Mouse (Mus musculus) ovary, postnatal 14 days (tissue): ENCODE measurements at regions not wholly inside any gene's neighbourhood (a gene's known extent, or its start where the extent isn't known, plus 50 kb on each side); places are given as distances from the start of the nearest gene placed in this dataset.

Experiments
- DNase-seq: peaks from one replicate; pipeline ENCODE4 v3.0.0; 2022; ENCODE audit warnings: low spot score

DNA sequence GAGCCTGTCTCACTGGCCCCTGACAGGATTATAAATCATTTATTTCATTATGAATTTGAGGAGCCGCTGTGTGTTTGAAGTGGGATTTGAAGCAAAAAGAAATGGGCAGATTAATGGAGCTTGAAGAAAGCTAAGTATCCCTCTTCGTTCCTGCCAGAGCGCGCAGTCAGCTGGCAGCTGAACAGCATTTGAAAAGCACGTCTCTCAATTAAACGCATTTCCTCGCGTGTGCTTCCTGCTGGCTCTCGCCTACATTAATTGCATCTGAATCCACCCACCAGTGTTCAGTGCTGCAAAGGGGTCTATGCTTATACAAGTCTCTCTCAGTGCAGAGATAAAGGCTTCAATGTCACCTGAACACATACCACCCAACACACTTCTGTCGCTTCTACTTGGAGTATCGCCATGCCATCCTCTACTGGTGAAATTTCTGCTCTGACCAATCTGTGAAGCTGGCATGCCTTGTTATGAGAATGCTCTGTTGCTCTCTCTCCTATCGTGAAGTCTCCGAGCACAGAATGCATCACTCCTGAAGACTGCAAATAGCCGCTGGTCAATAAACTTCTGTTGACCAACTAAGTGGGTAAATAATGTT lies 235.3 kb downstream of the Mycn start:
- DNase-seq: no peak

GRCm38 (mm10) chr12:12701735-12702134 lies 240.0 kb downstream of the Mycn start:
- no peak for DNase-seq

GRCm38 (mm10) chr12:12701060-12701667 lies 240.6 kb downstream of the Mycn start:
- DNase-seq: no peak

DNA sequence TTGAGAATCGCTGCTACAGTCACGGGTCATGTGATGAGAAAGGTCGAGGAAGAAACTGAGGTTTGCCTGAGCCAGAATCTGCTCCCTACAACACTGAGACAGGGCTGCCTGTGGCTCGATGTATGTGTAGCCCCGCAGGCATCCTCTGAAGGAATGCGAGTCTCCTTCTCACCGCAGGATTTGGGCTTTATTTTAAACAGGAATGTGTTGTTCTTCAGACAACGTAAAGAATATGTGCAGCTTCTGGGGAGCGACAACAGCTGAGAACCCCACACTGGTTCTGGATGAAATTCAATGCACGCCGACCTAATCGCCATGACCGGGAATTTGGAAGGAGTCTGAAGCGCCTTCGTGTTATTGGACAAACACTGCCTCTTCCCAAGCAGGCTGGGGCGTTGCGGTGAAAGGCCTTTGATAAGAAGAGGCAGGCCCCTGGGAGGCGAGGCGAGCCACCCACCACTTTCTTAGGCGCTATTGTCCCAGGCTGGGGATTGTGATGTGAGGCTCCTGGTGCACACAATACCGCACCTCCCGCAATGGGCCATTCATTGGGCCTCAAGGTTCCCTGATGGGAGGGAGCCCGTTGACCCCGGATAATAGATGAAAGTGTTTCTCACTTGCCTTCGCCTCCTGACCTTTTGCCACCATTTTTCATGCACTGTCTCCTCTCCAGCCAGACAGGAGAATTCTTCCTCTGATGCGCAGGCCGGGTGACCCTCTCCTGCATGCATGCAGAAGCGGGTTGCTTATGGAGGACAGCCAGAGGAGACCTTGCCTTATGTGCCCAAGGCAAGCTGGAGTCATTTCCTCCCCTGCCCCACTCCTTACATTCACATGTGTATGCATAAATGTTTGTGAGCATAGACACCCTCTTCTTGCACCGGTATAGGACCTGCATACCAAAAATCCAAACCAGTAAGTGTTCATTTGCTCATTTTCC lies 247.6 kb downstream of the Mycn start:
- no peak for DNase-seq

GRCm38 (mm10) chr12:12687376-12687775 lies 254.3 kb downstream of the Mycn start:
- DNase-seq: no peak

DNA sequence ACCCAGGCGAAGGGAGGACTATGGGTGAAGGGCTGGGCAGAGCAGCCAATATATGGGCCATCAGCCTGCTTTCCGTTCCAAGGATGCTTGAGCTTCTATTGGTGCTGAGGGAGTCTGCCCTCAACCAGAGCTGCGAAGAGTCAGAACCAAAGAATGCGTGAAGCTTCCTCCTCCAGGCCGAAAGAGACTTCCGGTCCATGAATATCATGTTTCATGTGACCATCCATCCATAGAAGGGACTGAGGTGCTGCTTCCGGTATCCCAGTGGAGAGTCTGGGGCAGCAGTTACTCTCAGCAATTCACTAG lies 256.5 kb downstream of the Mycn start:
- no peak for DNase-seq

DNA sequence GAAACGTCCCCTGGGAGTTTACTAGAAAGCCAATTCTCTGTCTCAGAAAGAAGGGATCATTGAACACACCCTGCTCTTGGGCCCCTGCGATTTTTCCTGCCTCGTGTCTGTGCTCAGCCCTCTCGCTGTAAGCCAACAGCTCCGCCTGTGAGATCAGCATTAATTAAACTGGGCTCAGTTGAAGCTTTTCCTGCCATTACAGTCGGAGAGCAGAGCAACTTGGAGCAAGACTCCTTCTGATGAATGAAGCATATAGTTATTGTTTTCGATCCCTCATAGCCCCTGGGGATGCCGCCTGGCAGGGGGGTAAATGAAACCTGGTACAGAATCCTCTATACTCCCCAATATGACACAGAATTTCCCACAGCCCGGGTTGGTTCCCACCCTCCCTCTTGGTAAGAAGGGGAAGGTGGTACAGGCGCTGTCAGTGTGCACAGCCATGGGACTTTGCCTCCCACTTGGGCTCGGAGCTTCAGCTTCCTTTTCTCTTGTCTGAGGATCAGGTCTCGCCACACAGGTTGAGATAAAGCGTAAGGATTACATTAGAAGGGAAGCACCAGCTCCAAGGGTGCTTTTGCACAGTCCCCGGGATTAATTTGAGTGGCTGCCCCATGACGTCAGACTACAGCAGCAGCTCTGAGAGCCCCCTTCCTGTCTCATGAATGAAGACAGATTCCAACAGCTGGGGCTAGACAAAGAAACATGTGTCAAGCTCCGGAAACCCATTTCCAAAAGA lies 257.1 kb downstream of the Mycn start:
- no peak for DNase-seq

GRCm38 (mm10) chr12:12683733-12684470 lies 257.8 kb downstream of the Mycn start:
- DNase-seq: no peak

DNA sequence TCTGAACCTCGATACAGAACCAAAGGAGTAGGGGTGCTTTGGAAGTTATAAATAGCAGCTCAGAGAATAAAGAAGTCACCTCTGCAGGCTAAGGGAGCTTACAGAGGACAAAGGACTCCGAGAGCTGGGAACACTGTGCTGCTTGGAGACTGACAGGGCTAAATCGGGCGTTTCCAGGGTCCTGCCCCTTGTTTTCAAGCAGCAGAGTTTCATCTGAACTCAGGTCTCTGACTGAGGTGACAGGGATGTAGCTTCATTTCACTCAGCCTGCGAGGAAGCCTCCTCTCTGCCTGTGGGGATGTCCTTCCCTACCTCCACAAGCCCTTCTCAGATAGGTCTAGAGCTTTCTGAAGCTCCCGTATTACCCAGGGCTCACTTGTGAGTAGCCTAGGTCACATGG lies 260.6 kb downstream of the Mycn start:
- DNase-seq: no peak

GRCm38 (mm10) chr12:12680371-12680921 lies 261.3 kb downstream of the Mycn start:
- peak; percentile 20 for DNase-seq

DNA sequence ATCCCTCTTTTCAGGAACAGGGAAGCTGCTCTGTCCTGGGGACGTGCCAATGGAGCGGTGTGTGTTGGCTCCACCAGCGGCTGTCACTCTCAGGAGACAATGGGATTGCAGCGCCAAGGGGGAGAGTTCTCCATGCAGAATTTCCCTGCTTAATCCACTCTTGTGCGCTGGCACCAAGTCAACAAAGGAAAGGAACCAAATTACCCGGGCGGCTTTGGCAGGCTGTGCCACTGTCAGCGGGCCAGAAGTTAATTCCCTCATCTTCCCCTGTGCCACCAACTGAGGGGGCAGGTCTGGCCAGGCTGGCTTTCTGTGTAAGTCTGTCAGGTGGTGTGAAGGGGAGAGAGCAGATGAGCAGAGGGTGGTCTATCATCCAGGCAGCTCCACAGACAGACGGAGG lies 265.0 kb downstream of the Mycn start:
- DNase-seq: peak; percentile 38

GRCm38 (mm10) chr12:12669931-12670330 lies 271.8 kb downstream of the Mycn start:
- no peak for DNase-seq

DNA sequence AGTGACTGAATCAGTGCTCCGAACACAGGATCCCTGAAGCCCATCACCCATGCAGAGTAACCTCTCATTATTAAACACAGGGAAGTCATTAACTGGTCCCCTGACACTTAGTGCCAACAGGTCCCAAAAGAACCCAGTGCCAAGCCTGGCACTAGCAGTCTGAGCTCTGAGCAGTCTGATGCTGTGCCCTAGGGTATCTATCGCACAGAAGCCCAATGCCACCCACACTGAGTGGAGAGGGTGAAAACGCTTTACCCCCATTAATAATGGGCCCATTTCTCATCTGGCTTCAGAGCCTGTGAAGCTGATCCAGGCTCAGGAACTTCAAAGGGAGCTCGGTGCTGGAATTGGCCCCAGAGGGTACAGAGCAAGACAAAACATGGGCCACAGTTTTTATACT lies 272.8 kb downstream of the Mycn start:
- DNase-seq: no peak

- DNase-seq: no peak
These were observed 286.1 kb downstream of the Mycn start for GRCm38 (mm10) chr12:12655611-12656010.

- no peak for DNase-seq
These were observed 286.5 kb downstream of the Mycn start for GRCm38 (mm10) chr12:12655184-12655583.

DNA sequence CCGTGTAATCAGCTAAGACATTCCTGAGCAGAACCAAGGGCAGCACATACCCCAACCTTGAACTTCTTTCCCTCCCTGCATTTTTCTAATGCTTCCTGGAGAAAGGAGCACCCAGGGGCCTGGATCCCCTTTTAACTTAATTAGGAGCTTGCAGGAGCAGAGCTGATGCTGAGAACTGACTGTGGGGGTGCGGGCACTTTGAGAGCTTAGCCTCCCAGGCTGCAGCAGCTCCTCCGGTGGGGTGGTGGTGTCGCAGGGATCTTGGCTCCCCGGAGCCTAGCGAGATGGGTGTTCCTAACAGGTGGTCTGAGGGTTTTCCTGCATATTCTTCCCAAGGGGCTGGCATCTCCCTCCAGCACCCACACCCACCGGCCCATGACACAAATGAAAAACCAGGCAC lies 289.4 kb downstream of the Mycn start:
- DNase-seq: no peak

DNA sequence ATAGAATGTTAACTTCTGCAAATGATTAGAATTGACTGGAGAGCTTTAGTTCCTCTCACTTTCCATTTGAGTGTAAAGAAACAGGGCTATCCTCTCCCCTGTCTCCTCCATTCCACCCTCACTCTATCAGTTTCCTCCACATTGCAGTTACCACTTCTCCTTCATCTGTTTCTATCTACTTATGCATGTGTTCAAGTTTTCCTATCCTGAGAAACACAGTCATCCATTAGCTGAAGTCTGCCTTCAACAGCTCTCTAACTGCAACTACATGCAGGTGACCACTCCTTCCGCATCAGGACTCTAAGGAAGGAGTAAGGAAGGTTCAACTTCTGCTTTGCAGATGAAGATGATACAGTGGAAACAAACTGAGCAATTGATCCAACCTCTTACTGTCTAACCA lies 291.4 kb downstream of the Mycn start:
- DNase-seq: no peak

GRCm38 (mm10) chr12:12647467-12647866 lies 294.2 kb downstream of the Mycn start:
- DNase-seq: no peak

DNA sequence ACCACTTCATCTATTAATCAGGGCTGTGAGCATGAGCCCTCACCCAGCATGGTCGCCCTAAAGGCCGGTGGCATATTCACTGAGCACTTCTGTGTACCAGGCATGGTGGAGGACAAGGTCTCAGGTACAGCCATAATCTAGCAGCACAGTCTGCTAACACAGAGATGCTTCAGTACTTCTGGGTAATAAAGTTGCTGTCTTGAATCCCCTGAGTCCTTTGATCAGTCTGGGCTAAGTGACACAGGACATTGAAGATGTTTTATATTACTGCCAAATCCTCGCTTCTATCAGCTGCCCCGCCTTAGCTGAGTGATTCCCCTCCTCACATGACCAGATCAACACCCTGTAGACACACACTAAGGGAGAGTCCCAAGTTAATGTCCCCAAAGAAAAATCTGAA lies 296.5 kb downstream of the Mycn start:
- DNase-seq: no peak

GRCm38 (mm10) chr12:12643247-12643963 lies 298.3 kb downstream of the Mycn start:
- no peak for DNase-seq

DNA sequence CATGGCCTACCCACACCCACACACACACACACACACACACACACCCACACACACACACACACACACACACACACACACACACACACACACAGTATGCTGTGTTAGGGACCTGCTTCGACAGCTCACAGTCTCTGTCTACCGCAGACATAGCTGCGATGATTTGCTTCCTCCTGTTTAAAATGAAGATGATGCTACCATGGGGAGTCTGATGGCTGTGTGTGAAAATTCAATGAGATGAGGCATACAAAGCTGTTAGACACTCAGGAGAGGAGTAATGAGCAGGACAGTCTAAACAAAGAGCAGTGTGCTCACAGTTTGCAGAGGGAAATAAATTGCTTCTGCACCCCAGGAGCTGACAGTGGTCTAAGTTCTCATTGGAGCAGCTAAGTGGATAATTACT lies 306.4 kb downstream of the Mycn start:
- DNase-seq: no peak
